Mouse (Mus musculus) liver, embryonic 14.5 days (tissue): Measurements from ENCODE around the gene Gm4553.

Experiments
- CTCF ChIP-seq: IDR thresholded peaks from 2 replicates; pipeline ENCODE4 v1.5.1; 2016; ENCODE audit warnings: antibody characterized with exemption, low read depth, control low read depth
- EP300 ChIP-seq: IDR thresholded peaks from 2 replicates; pipeline ENCODE4 v1.6.1; 2016; ENCODE audit warnings: antibody characterized with exemption, low read depth

DNA sequence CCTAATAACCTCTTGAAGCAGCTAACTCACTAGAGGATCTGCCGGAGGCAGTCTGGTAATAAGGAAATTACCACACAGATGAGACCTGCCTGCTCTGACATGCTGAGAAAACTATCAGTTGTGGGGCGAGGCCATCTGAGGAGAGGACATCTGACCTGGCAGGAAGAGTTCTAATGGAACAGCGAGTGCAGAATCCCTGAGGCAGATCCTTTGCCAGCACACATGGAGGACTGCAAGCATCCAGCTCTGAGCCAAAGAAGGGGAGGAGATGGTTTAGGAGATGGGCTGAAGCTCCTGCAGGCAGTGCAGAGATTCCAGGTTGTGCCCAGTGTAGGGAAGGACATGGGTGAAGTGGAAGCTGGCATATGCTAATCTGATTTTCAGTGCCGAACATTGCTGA lies 13.3 kb downstream of the Gm4553 start:
- TF ChIP-seq CTCF (no peak), EP300 (no peak)
